Mouse (Mus musculus) heart, adult 2 months (tissue): ENCODE measurements at regions not wholly inside any gene's neighbourhood (a gene's known extent, or its start where the extent isn't known, plus 50 kb on each side); places are given as distances from the start of the nearest gene placed in this dataset.

Experiments used
- CTCF ChIP-seq: fragments of 200-600 bp; IDR thresholded peaks from 2 replicates; pipeline ENCODE4 v1.8.1; 2022; ENCODE audit warnings: antibody characterized with exemption, mild to moderate bottlenecking, moderate library complexity
- EP300 ChIP-seq: fragments of 200-500 bp; IDR thresholded peaks from 2 replicates; pipeline ENCODE4 v1.6.1; 2011; ENCODE audit warnings: low read depth, low read length, control low read depth; ENCODE audit not compliant: insufficient read depth

- no peak for TF ChIP-seq CTCF
- no peak for TF ChIP-seq EP300
Measured at GRCm38 (mm10) chr1:34982966-34983365, 133.2 kb downstream of the Plekhb2 start.
